Mouse (Mus musculus) MEL (cell line): ENCODE measurements around the gene Tmem219. TPM values are rescaled to one million over a fixed set of nuclear protein-coding genes. Genes with fewer than 3 reads are reported as not detected.

Experiments used
- DNase-seq: peaks from one replicate; pipeline ENCODE4 v3.0.0; 2011; ENCODE audit warnings: low read depth, low spot score
- H3K27ac ChIP-seq: 2 replicates; pipeline ENCODE4 v1.5.1; 2012; ENCODE audit warnings: low read depth, mild to moderate bottlenecking, control low read depth, low read length, moderate library complexity; ENCODE audit not compliant: control insufficient read depth
- H3K27me3 ChIP-seq, 2 experiments: fragments of 150-350 bp in 1 of 2; sonication (generic) in 1 of 2; 2 replicates each; pipeline ENCODE4 v1.6.1; 2012; ENCODE audit warnings: low read length in 2 of 2, mild to moderate bottlenecking in 2 of 2, improper control_type of control experiment in 1 of 2, moderate library complexity in 1 of 2; ENCODE audit not compliant: insufficient read depth in 2 of 2, control insufficient read depth in 1 of 2
- H3K36me3 ChIP-seq, 2 experiments: 2 replicates each; pipeline ENCODE4 v1.6.1; 2012 to 2014; ENCODE audit warnings: low read length in 2 of 2, improper control_type of control experiment in 1 of 2, inconsistent platforms in 1 of 2, mild to moderate bottlenecking in 1 of 2; ENCODE audit not compliant: insufficient read depth in 2 of 2, control insufficient read depth in 1 of 2
- H3K4me1 ChIP-seq, 2 experiments: fragments of 150-350 bp in 1 of 2; sonication (generic) in 1 of 2; 2 replicates each; pipeline ENCODE4 v1.6.1; 2012; ENCODE audit warnings: low read length in 2 of 2, improper control_type of control experiment in 1 of 2, mild to moderate bottlenecking in 1 of 2; ENCODE audit not compliant: insufficient read depth in 2 of 2, control insufficient read depth in 1 of 2
- H3K4me3 ChIP-seq, 2 experiments: fragments of 150-350 bp in 1 of 2; sonication (generic) in 1 of 2; 2 replicates each; pipeline ENCODE4 v1.5.1; 2012; ENCODE audit warnings: low read depth in 2 of 2, low read length in 2 of 2, mild to moderate bottlenecking in 2 of 2, moderate library complexity in 2 of 2, control low read depth in 1 of 2, improper control_type of control experiment in 1 of 2; ENCODE audit not compliant: control insufficient read depth in 1 of 2, insufficient read depth in 1 of 2
- H3K79me2 ChIP-seq: 2 replicates; pipeline ENCODE4 v1.6.1; 2012; ENCODE audit warnings: mild to moderate bottlenecking, low read length, moderate library complexity; ENCODE audit not compliant: control insufficient read depth, poor library complexity, insufficient read depth
- H3K9ac ChIP-seq: 2 replicates; pipeline ENCODE4 v1.6.1; 2012; ENCODE audit warnings: low read depth, mild to moderate bottlenecking, control low read depth, low read length, moderate library complexity; ENCODE audit not compliant: control insufficient read depth, poor library complexity, severe bottlenecking
- H3K9me3 ChIP-seq: fragments of 150-350 bp; sonication (generic); replicated peaks from 2 replicates; pipeline ENCODE4 v1.6.1; 2012; ENCODE audit warnings: mild to moderate bottlenecking, low read length, improper control_type of control experiment, moderate library complexity; ENCODE audit not compliant: insufficient read depth
- CHD1 ChIP-seq: IDR thresholded peaks from 2 replicates; pipeline ENCODE4 v1.6.1; 2012; ENCODE audit warnings: low read depth, mild to moderate bottlenecking, inconsistent platforms, low read length, improper control_type of control experiment
- CHD2 ChIP-seq: IDR thresholded peaks from 2 replicates; pipeline ENCODE4 v1.6.1; 2011; ENCODE audit warnings: low read length, improper control_type of control experiment
- CTCF ChIP-seq, 3 experiments: IDR thresholded peaks in 2 of 3; conservative IDR thresholded peaks in 1 of 3; 2 replicates each; pipeline ENCODE4 v1.5.1; 2011 to 2012; ENCODE audit warnings: low read length in 3 of 3, low read depth in 2 of 3, mild to moderate bottlenecking in 2 of 3, improper control_type of control experiment in 1 of 3, inconsistent platforms in 1 of 3, mixed read lengths in 1 of 3, moderate library complexity in 1 of 3; ENCODE audit not compliant: control insufficient read depth in 1 of 3, insufficient read depth in 1 of 3, poor library complexity in 1 of 3, severe bottlenecking in 1 of 3
- ELF1 ChIP-seq: IDR thresholded peaks from 2 replicates; pipeline ENCODE4 v1.6.1; 2014; ENCODE audit warnings: low read depth, mild to moderate bottlenecking, inconsistent platforms, low read length, improper control_type of control experiment, moderate library complexity
- MYB ChIP-seq: IDR thresholded peaks from 2 replicates; pipeline ENCODE4 v1.6.1; 2011; ENCODE audit warnings: mild to moderate bottlenecking, low read depth, low read length, improper control_type of control experiment
- NELFE ChIP-seq: IDR thresholded peaks from 2 replicates; pipeline ENCODE4 v1.6.1; 2011; ENCODE audit warnings: low read depth, low read length, improper control_type of control experiment
- SIN3A ChIP-seq: IDR thresholded peaks from 2 replicates; pipeline ENCODE4 v1.6.1; 2012; ENCODE audit warnings: low read length, improper control_type of control experiment, inconsistent platforms
- USF2 ChIP-seq, 2 experiments: IDR thresholded peaks; 2 replicates each; pipeline ENCODE4 v1.6.1; 2011 to 2012; ENCODE audit warnings: improper control_type of control experiment in 2 of 2, low read length in 2 of 2, borderline replicate concordance in 1 of 2, inconsistent platforms in 1 of 2, low read depth in 1 of 2, mild to moderate bottlenecking in 1 of 2; ENCODE audit not compliant: insufficient read depth in 1 of 2
- polyA plus RNA-seq, 2 experiments: library from polyadenylated mRNA; stranded (reverse) in 1 of 2; unstranded in 1 of 2; fragments of >175 nt in 1 of 2; fragments of >200 nt in 1 of 2; gene quantifications; 2 replicates each; pipeline versions ENCODE4 v1.2.1 to v1.2.4; 2012; ENCODE audit warnings: low replicate concordance in 2 of 2, low read depth in 1 of 2; ENCODE audit not compliant: insufficient read length in 2 of 2, insufficient read depth in 1 of 2, missing spikeins in 1 of 2
- total RNA-seq: library from RNA; depleted of rRNA; stranded (reverse); fragments of 300-350 nt; gene quantifications from 2 replicates; pipeline ENCODE4 v1.2.3, GENCODE M21; 2012; rRNA removed

Tmem219 gene
- total and polyA plus RNA-seq, 3 experiments = 18.0 to 34.5 TPM; not detected in 1

DNA sequence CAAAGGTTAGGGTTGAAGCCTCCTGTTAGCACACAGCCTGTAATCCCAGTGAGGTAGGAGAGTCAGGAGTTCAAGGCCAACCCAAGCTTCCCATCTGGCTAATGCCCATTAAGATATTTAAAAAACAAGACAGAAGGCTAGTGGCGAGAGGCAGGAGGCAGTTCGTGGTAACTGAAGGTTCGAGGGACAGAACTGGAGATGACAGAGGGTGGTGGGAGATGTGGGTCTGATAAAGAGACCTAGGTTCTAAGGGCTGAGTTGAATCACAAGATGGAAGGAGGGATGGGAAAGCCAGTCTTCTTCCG, 75.6 kb downstream of the Tmem219 start, which contains the start of gene Doc2a:
Gene Doc2a, plus strand, starts transcription at position 301 of the 305 bp plus-strand sequence.
- DNase-seq = no peak
- no peaks in the 10 kb centered on the region for H3K36me3 ChIP-seq
- no peak for TF ChIP-seq MYB
- no peak for TF ChIP-seq NELFE
- TF ChIP-seq ELF1 = no peak
- TF ChIP-seq CHD1 = no peak
- H3K79me2 ChIP-seq = no peaks in the 10 kb centered on the region
- no peaks in the 10 kb centered on the region for H3K9me3 ChIP-seq
- peaks cover 5 to 6% of the 10 kb centered on the region in 2 experiments for H3K27me3 ChIP-seq
- H3K9ac ChIP-seq = no peak within 1 kb of the TSS
- H3K27ac ChIP-seq = no peak within 1 kb of the TSS
- no peak within 1 kb of the TSS for H3K4me3 ChIP-seq
- H3K4me1 ChIP-seq = no peaks in the 10 kb centered on the region

DNA sequence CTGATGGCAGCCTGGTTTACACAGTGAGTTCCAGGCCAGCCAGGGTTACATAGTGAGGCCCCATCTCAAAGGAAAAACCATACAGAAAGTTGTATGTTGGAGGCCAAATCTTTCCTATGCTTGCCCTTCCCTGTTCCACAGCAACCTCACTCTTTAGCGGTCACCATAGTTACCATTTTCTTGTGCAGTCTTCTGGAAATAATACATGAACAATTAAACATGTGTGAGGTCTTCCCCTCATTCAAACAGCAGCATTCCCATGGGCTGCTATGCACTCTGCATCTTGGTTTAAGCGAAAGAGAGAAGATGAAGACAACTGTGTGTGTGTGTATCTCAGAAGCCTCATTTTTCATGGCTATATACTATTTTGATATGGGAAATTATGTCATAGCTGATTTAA, 77.2 kb downstream of the Tmem219 start:
- Histone ChIP-seq H3K9ac (no peak overlapping the region), H3K9me3 (no peaks in the 10 kb centered on the region), H3K4me3 (no peak overlapping the region), H3K79me2 (no peaks in the 10 kb centered on the region)
- TF ChIP-seq CHD2 = no peak
- no peak for TF ChIP-seq CTCF (IDR thresholded peaks at IDR 0.05 in 2 of 3, conservative IDR thresholded peaks at IDR 0.05 in 1 of 3; ENCODE audit: control insufficient read depth in 1 of 3, insufficient read depth in 1 of 3, low read depth in 2 of 3, low read length in 3 of 3, poor library complexity in 1 of 3, severe bottlenecking in 1 of 3)
- no peak for TF ChIP-seq CHD1
- TF ChIP-seq, all 39 proteins: peak for 0
- no peak for DNase-seq
- no peaks in the 10 kb centered on the region for H3K36me3 ChIP-seq
- H3K27me3 ChIP-seq = peaks cover 5 to 10% of the 10 kb centered on the region in 2 experiments
- H3K27ac ChIP-seq = no peak overlapping the region
- H3K4me1 ChIP-seq = no peaks in the 10 kb centered on the region

DNA sequence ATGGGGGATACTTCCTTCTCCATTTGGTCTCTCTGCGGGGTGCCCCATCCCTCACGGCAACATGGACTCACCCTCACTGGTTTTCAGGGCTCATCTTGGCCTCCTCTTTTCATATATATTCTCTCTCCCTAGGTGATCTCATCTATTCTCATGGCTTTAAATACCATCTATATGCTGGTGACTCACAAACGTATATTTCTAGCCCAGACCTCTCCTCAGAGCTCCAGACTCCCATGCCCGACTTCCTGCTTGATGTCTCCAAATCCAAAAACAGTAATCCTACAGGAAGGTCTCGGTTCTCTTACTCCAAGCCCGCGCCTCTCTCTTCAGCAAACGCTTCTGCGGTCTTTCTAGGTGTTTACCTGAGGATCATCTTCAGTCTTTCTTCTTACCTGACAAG, 79.4 kb downstream of the Tmem219 start:
- peaks cover 5 to 10% of the 10 kb centered on the region in 2 experiments for H3K27me3 ChIP-seq

More for the DNA sequence above, 79.4 kb downstream of the Tmem219 start:
- no peak overlapping the region for H3K9ac ChIP-seq
- H3K9me3 ChIP-seq = no peaks in the 10 kb centered on the region
- H3K79me2 ChIP-seq = no peaks in the 10 kb centered on the region
- H3K27ac ChIP-seq = no peak overlapping the region
- no peak overlapping the region for H3K4me3 ChIP-seq
- DNase-seq = no peak
- H3K36me3 ChIP-seq = no peaks in the 10 kb centered on the region
- no peak for TF ChIP-seq SIN3A
- TF ChIP-seq CTCF (IDR thresholded peaks at IDR 0.05 in 2 of 3, conservative IDR thresholded peaks at IDR 0.05 in 1 of 3; ENCODE audit: control insufficient read depth in 1 of 3, insufficient read depth in 1 of 3, low read depth in 2 of 3, low read length in 3 of 3, poor library complexity in 1 of 3, severe bottlenecking in 1 of 3) = no peak
- TF ChIP-seq USF2 (IDR thresholded peaks at IDR 0.05; ENCODE audit: borderline replicate concordance in 1 of 2, insufficient read depth in 1 of 2, low read depth in 1 of 2, low read length in 2 of 2) = no peak
- no peaks in the 10 kb centered on the region for H3K4me1 ChIP-seq

Other genes with a start within 250 kb of the Tmem219 start
Only the 30 nearest of the 31 such genes appear.
- gene Bola2, start 227.5 kb downstream of the Tmem219 start, total RNA-seq = 138 and 163 TPM in 2 replicates
- gene Bola2, start 227.5 kb downstream of the Tmem219 start, polyA plus RNA-seq = 100 to 1,000 TPM in 1 of 2 experiments, not detected in 1; 436 TPM
- 4.6 and 5.4 TPM in 2 replicates for gene Slx1b, start 227.1 kb downstream of the Tmem219 start, total RNA-seq
- 10 to 100 TPM in 1 of 2 experiments, not detected in 1; 10.2 TPM for gene Slx1b, start 227.1 kb downstream of the Tmem219 start, polyA plus RNA-seq
- 195 and 279 TPM in 2 replicates for gene Coro1a, start 215.1 kb downstream of the Tmem219 start, total RNA-seq
- 100 to 1,000 TPM in 1 of 2 experiments, not detected in 1; 204 TPM for gene Coro1a, start 215.1 kb downstream of the Tmem219 start, polyA plus RNA-seq
- 5.2 and 7.1 TPM in 2 replicates for gene Mapk3, start 163.3 kb downstream of the Tmem219 start, total RNA-seq
- gene Mapk3, start 163.3 kb downstream of the Tmem219 start, polyA plus RNA-seq = 10 to 100 TPM in 1 of 2 experiments, not detected in 1; 45.1 TPM
- 12.6 and 12.7 TPM in 2 replicates for gene Gdpd3, start 156.6 kb downstream of the Tmem219 start, total RNA-seq
- 10 to 100 TPM in 1 of 2 experiments, not detected in 1; 13.0 TPM for gene Gdpd3, start 156.6 kb downstream of the Tmem219 start, polyA plus RNA-seq
- 2.1 and 2.7 TPM in 2 replicates for gene Ypel3, start 146.0 kb downstream of the Tmem219 start, total RNA-seq
- gene Ypel3, start 146.0 kb downstream of the Tmem219 start, polyA plus RNA-seq = 10 to 100 TPM in 1 of 2 experiments, not detected in 1; 12.6 TPM
- gene Tbx6, start 141.4 kb downstream of the Tmem219 start, total RNA-seq = 0.12 and 0.13 TPM in 2 replicates
- under 1 TPM in 1 of 2 experiments, not detected in 1; 0.15 TPM for gene Tbx6, start 141.4 kb downstream of the Tmem219 start, polyA plus RNA-seq
- gene Ppp4c, start 130.4 kb downstream of the Tmem219 start, total RNA-seq = 255 and 257 TPM in 2 replicates
- 100 to 1,000 TPM; 265 to 540 TPM for gene Ppp4c, start 130.4 kb downstream of the Tmem219 start, polyA plus RNA-seq
- 1.7 TPM in 2 replicates for gene Fam57b, start 125.2 kb downstream of the Tmem219 start, total RNA-seq
- under 1 TPM in 1 of 2 experiments, not detected in 1; 0.50 TPM for gene Fam57b, start 125.2 kb downstream of the Tmem219 start, polyA plus RNA-seq
- not detected in 2 replicates for gene 4930451I11Rik, start 91.3 kb downstream of the Tmem219 start, total RNA-seq
- gene 4930451I11Rik, start 91.3 kb downstream of the Tmem219 start, polyA plus RNA-seq = not detected
- 1.6 and 2.3 TPM in 2 replicates for gene Doc2a, start 75.5 kb downstream of the Tmem219 start, total RNA-seq
- not detected for gene Doc2a, start 75.5 kb downstream of the Tmem219 start, polyA plus RNA-seq
- gene Hirip3, start 60.9 kb downstream of the Tmem219 start, total RNA-seq = 44.0 and 55.6 TPM in 2 replicates
- gene Hirip3, start 60.9 kb downstream of the Tmem219 start, polyA plus RNA-seq = 100 to 1,000 TPM in 1 of 2 experiments, not detected in 1; 137 TPM
- 77.1 and 93.0 TPM in 2 replicates for gene Ino80e, start 60.5 kb downstream of the Tmem219 start, total RNA-seq
- gene Ino80e, start 60.5 kb downstream of the Tmem219 start, polyA plus RNA-seq = 100 to 1,000 TPM; 189 to 476 TPM
- gene Taok2, start 38.2 kb downstream of the Tmem219 start, total RNA-seq = 26.2 and 34.2 TPM in 2 replicates
- gene Taok2, start 38.2 kb downstream of the Tmem219 start, polyA plus RNA-seq = 10 to 100 TPM; 29.0 to 52.3 TPM
- gene Kctd13, start 6.0 kb upstream of the Tmem219 start, total RNA-seq = 17.7 and 18.1 TPM in 2 replicates
- gene Kctd13, start 6.0 kb upstream of the Tmem219 start, polyA plus RNA-seq = 10 to 100 TPM in 1 of 2 experiments, not detected in 1; 26.2 TPM
- 0.15 TPM in 1 of 2 replicates, not detected in the other for gene Asphd1, start 26.7 kb upstream of the Tmem219 start, total RNA-seq
- under 1 TPM in 1 of 2 experiments, not detected in 1; 0.74 TPM for gene Asphd1, start 26.7 kb upstream of the Tmem219 start, polyA plus RNA-seq
- gene Sez6l2, start 27.6 kb upstream of the Tmem219 start, total RNA-seq = 0.49 and 2.0 TPM in 2 replicates
- gene Sez6l2, start 27.6 kb upstream of the Tmem219 start, polyA plus RNA-seq = 1 to 10 TPM in 1 of 2 experiments, not detected in 1; 6.1 TPM
- 72.5 and 98.4 TPM in 2 replicates for gene Cdipt, start 53.0 kb upstream of the Tmem219 start, total RNA-seq
- 100 to 1,000 TPM in 1 of 2 experiments, not detected in 1; 151 TPM for gene Cdipt, start 53.0 kb upstream of the Tmem219 start, polyA plus RNA-seq
- 0.35 and 0.49 TPM in 2 replicates for gene Cdiptos, start 53.2 kb upstream of the Tmem219 start, total RNA-seq
- gene Cdiptos, start 53.2 kb upstream of the Tmem219 start, polyA plus RNA-seq = 1 to 10 TPM in 1 of 2 experiments, not detected in 1; 1.8 TPM
- gene Mvp, start 91.7 kb upstream of the Tmem219 start, total RNA-seq = 19.4 and 19.8 TPM in 2 replicates
- gene Mvp, start 91.7 kb upstream of the Tmem219 start, polyA plus RNA-seq = 10 to 100 TPM in 1 of 2 experiments, not detected in 1; 20.6 TPM
- gene Pagr1b, start 93.6 kb upstream of the Tmem219 start, total RNA-seq = 0.39 TPM in 1 of 2 replicates, not detected in the other
- gene Pagr1b, start 93.6 kb upstream of the Tmem219 start, polyA plus RNA-seq = 1 to 10 TPM in 1 of 2 experiments, not detected in 1; 4.5 TPM
- 55.4 and 60.2 TPM in 2 replicates for gene Pagr1a, start 94.4 kb upstream of the Tmem219 start, total RNA-seq
- gene Pagr1a, start 94.4 kb upstream of the Tmem219 start, polyA plus RNA-seq = 10 to 100 TPM in 1 of 2 experiments, not detected in 1; 85.9 TPM
- 13.8 and 20.5 TPM in 2 replicates for gene Gm42742, start 98.2 kb upstream of the Tmem219 start, total RNA-seq
- 10 to 100 TPM in 1 of 2 experiments, not detected in 1; 27.2 TPM for gene Gm42742, start 98.2 kb upstream of the Tmem219 start, polyA plus RNA-seq
- 0.12 and 0.13 TPM in 2 replicates for gene Prrt2, start 98.3 kb upstream of the Tmem219 start, total RNA-seq
- gene Prrt2, start 98.3 kb upstream of the Tmem219 start, polyA plus RNA-seq = 1 to 10 TPM in 1 of 2 experiments, not detected in 1; 1.4 TPM
- 231 and 234 TPM in 2 replicates for gene Maz, start 104.1 kb upstream of the Tmem219 start, total RNA-seq
- 100 to 1,000 TPM in 1 of 2 experiments, not detected in 1; 540 TPM for gene Maz, start 104.1 kb upstream of the Tmem219 start, polyA plus RNA-seq
- gene Kif22, start 119.6 kb upstream of the Tmem219 start, total RNA-seq = 57.7 and 75.7 TPM in 2 replicates
- 100 to 1,000 TPM; 119 to 298 TPM for gene Kif22, start 119.6 kb upstream of the Tmem219 start, polyA plus RNA-seq
- 57.1 and 89.3 TPM in 2 replicates for gene Zg16, start 164.4 kb upstream of the Tmem219 start, total RNA-seq
- gene Zg16, start 164.4 kb upstream of the Tmem219 start, polyA plus RNA-seq = 10 to 100 TPM in 1 of 2 experiments, not detected in 1; 50.4 TPM
- 51.1 and 54.9 TPM in 2 replicates for gene AI467606, start 168.4 kb upstream of the Tmem219 start, total RNA-seq
- 100 to 1,000 TPM in 1 of 2 experiments, 10 to 100 TPM in 1; 79.4 to 101 TPM for gene AI467606, start 168.4 kb upstream of the Tmem219 start, polyA plus RNA-seq
- 2.5 and 2.7 TPM in 2 replicates for gene Qprt, start 199.3 kb upstream of the Tmem219 start, total RNA-seq
- 1 to 10 TPM in 1 of 2 experiments, not detected in 1; 3.7 TPM for gene Qprt, start 199.3 kb upstream of the Tmem219 start, polyA plus RNA-seq
- 169 and 182 TPM in 2 replicates for gene Spn, start 214.9 kb upstream of the Tmem219 start, total RNA-seq
- 100 to 1,000 TPM; 135 to 184 TPM for gene Spn, start 214.9 kb upstream of the Tmem219 start, polyA plus RNA-seq